Mouse (Mus musculus): ENCODE data around the gene Gstp3. TPM values are rescaled to one million over a fixed set of nuclear protein-coding genes. Genes with fewer than 3 reads are reported as not detected.
"Not testable (repeated sequence)": the region's sequence is repeated elsewhere in the genome, so short reads cannot be mapped to it uniquely, and the experiment has no call there.

Gene Gstp3
- polyA plus RNA-seq, 1 experiment from 2014 or later, result 0.80 TPM

GRCm38 (mm10) chr19:4054613-4055012 is 4.8 kb downstream of the Gstp3 start:
- Histone ChIP-seq H3K9me3 (replicated peaks; ENCODE audit: control insufficient read depth, low read length) (no peaks in the 10 kb centered on the region), H3K4me3 (ENCODE audit: low read length) (no peak overlapping the region), H3K27me3 (ENCODE audit: control insufficient read depth, insufficient read depth, low read length) (no peaks in the 10 kb centered on the region), H3K4me1 (ENCODE audit: control insufficient read depth, insufficient read depth, low read length) (peaks cover 15% of the 10 kb centered on the region), H3K36me3 (ENCODE audit: control insufficient read depth, insufficient read depth) (no peaks in the 10 kb centered on the region), H3K27ac (ENCODE audit: low read length) (no peak overlapping the region), H3K9ac (ENCODE audit: low read length) (no peak overlapping the region), H3K4me2 (ENCODE audit: low read depth, low read length) (no peak overlapping the region)
- ATAC-seq (replicated peaks; ENCODE audit: extremely low read depth, insufficient read depth, low FRiP score), result no peak
- WGBS, result 89% methylated on average over 5 of the region's 5 CpGs

GRCm38 (mm10) chr19:4052516-4053030 is 6.8 kb downstream of the Gstp3 start:
- Histone ChIP-seq H3K4me2 (ENCODE audit: low read depth, low read length) (no peak overlapping the region), H3K4me1 (ENCODE audit: control insufficient read depth, insufficient read depth, low read length) (peaks cover 15% of the 10 kb centered on the region), H3K9ac (ENCODE audit: low read length) (no peak overlapping the region), H3K27me3 (ENCODE audit: control insufficient read depth, insufficient read depth, low read length) (no peaks in the 10 kb centered on the region), H3K27ac (ENCODE audit: low read length) (no peak overlapping the region), H3K9me3 (replicated peaks; ENCODE audit: control insufficient read depth, low read length) (no peaks in the 10 kb centered on the region), H3K36me3 (ENCODE audit: control insufficient read depth, insufficient read depth) (no peaks in the 10 kb centered on the region), H3K4me3 (ENCODE audit: low read length) (no peak overlapping the region)
- ATAC-seq (replicated peaks; ENCODE audit: extremely low read depth, insufficient read depth, low FRiP score), result no peak
- WGBS, result 72% methylated on average over 5 of the region's 5 CpGs

GRCm38 (mm10) chr19:4051741-4052515 is 7.4 kb downstream of the Gstp3 start:
- Histone ChIP-seq H3K27me3 (ENCODE audit: control insufficient read depth, insufficient read depth, low read length) (no peaks in the 10 kb centered on the region), H3K9me3 (replicated peaks; ENCODE audit: control insufficient read depth, low read length) (no peaks in the 10 kb centered on the region), H3K9ac (ENCODE audit: low read length) (no peak overlapping the region), H3K36me3 (ENCODE audit: control insufficient read depth, insufficient read depth) (no peaks in the 10 kb centered on the region), H3K4me3 (ENCODE audit: low read length) (no peak overlapping the region), H3K27ac (ENCODE audit: low read length) (no peak overlapping the region), H3K4me2 (ENCODE audit: low read depth, low read length) (no peak overlapping the region), H3K4me1 (ENCODE audit: control insufficient read depth, insufficient read depth, low read length) (peaks cover 14% of the 10 kb centered on the region)
- no peak for ATAC-seq (replicated peaks; ENCODE audit: extremely low read depth, insufficient read depth, low FRiP score)
- WGBS, result 49% methylated on average over 10 of the region's 10 CpGs

GRCm38 (mm10) chr19:4051016-4051415 is 8.4 kb downstream of the Gstp3 start:
- Histone ChIP-seq H3K4me3 (ENCODE audit: low read length) (no peak overlapping the region), H3K27ac (ENCODE audit: low read length) (no peak overlapping the region), H3K9ac (ENCODE audit: low read length) (no peak overlapping the region), H3K9me3 (replicated peaks; ENCODE audit: control insufficient read depth, low read length) (no peaks in the 10 kb centered on the region), H3K27me3 (ENCODE audit: control insufficient read depth, insufficient read depth, low read length) (no peaks in the 10 kb centered on the region), H3K4me2 (ENCODE audit: low read depth, low read length) (no peak overlapping the region), H3K36me3 (ENCODE audit: control insufficient read depth, insufficient read depth) (no peaks in the 10 kb centered on the region), H3K4me1 (ENCODE audit: control insufficient read depth, insufficient read depth, low read length) (peaks cover 7% of the 10 kb centered on the region)
- ATAC-seq (replicated peaks; ENCODE audit: extremely low read depth, insufficient read depth, low FRiP score), result no peak
- WGBS, result 94% methylated on average over 5 of the region's 5 CpGs

- 83% methylated on average over 5 of the region's 5 CpGs for WGBS
- not testable (repeated sequence) for H3K9ac ChIP-seq (ENCODE audit: low read length); H3K27me3 ChIP-seq (ENCODE audit: control insufficient read depth, insufficient read depth, low read length); H3K4me3 ChIP-seq (ENCODE audit: low read length); H3K9me3 ChIP-seq (replicated peaks; ENCODE audit: control insufficient read depth, low read length); H3K4me2 ChIP-seq (ENCODE audit: low read depth, low read length); H3K27ac ChIP-seq (ENCODE audit: low read length); ATAC-seq (replicated peaks; ENCODE audit: extremely low read depth, insufficient read depth, low FRiP score); H3K36me3 ChIP-seq (ENCODE audit: control insufficient read depth, insufficient read depth); H3K4me1 ChIP-seq (ENCODE audit: control insufficient read depth, insufficient read depth, low read length)
These were observed 10.3 kb downstream of the Gstp3 start for GRCm38 (mm10) chr19:4049069-4049468.

GRCm38 (mm10) chr19:4047859-4048258 is 11.5 kb downstream of the Gstp3 start:
- peaks cover 2% of the 10 kb centered on the region; the same call in 1 of the 2 replicates for H3K4me1 ChIP-seq (ENCODE audit: control insufficient read depth, insufficient read depth, low read length)

GRCm38 (mm10) chr19:4046866-4047254 is 12.5 kb downstream of the Gstp3 start:
- no peak overlapping the region for H3K9ac ChIP-seq (ENCODE audit: low read length)
- H3K36me3 ChIP-seq (ENCODE audit: control insufficient read depth, insufficient read depth), result no peaks in the 10 kb centered on the region
- peaks cover 2% of the 10 kb centered on the region; the same call in 1 of the 2 replicates for H3K4me1 ChIP-seq (ENCODE audit: control insufficient read depth, insufficient read depth, low read length)
- H3K27ac ChIP-seq (ENCODE audit: low read length), result no peak overlapping the region
- H3K27me3 ChIP-seq (ENCODE audit: control insufficient read depth, insufficient read depth, low read length), result no peaks in the 10 kb centered on the region
- WGBS, result 80% methylated on average over 8 of the region's 8 CpGs
- no peaks in the 10 kb centered on the region for H3K9me3 ChIP-seq (replicated peaks; ENCODE audit: control insufficient read depth, low read length)
- no peak overlapping the region for H3K4me2 ChIP-seq (ENCODE audit: low read depth, low read length)
- H3K4me3 ChIP-seq (ENCODE audit: low read length), result no peak overlapping the region
- no peak for ATAC-seq (replicated peaks; ENCODE audit: extremely low read depth, insufficient read depth, low FRiP score)

More at GRCm38 (mm10) chr19:4047859-4048258, 11.5 kb downstream of the Gstp3 start:
- Histone ChIP-seq H3K27me3 (ENCODE audit: control insufficient read depth, insufficient read depth, low read length) (no peaks in the 10 kb centered on the region), H3K9me3 (replicated peaks; ENCODE audit: control insufficient read depth, low read length) (no peaks in the 10 kb centered on the region), H3K9ac (ENCODE audit: low read length) (no peak overlapping the region), H3K36me3 (ENCODE audit: control insufficient read depth, insufficient read depth) (no peaks in the 10 kb centered on the region), H3K4me3 (ENCODE audit: low read length) (no peak overlapping the region), H3K4me2 (ENCODE audit: low read depth, low read length) (no peak overlapping the region), H3K27ac (ENCODE audit: low read length) (no peak overlapping the region)
- ATAC-seq (replicated peaks; ENCODE audit: extremely low read depth, insufficient read depth, low FRiP score), result no peak
- 17% methylated on average over 4 of the region's 4 CpGs for WGBS

GRCm38 (mm10) chr19:4045966-4046865 is 13.2 kb downstream of the Gstp3 start, which contains the start of gene Gstp2:
Gene Gstp2 (minus strand): TSS chr19:4046023.
- ATAC-seq (replicated peaks; ENCODE audit: extremely low read depth, insufficient read depth, low FRiP score), result peak; percentile 46
- no peak within 1 kb of the TSS for H3K4me3 ChIP-seq (ENCODE audit: low read length)
- 37% methylated on average over 16 of the region's 16 CpGs for WGBS
- peaks cover 2% of the 10 kb centered on the region; the same call in 1 of the 2 replicates for H3K4me1 ChIP-seq (ENCODE audit: control insufficient read depth, insufficient read depth, low read length)
- peak within 1 kb of the TSS; percentile 27 for H3K4me2 ChIP-seq (ENCODE audit: low read depth, low read length)
- no peaks in the 10 kb centered on the region for H3K36me3 ChIP-seq (ENCODE audit: control insufficient read depth, insufficient read depth)
- H3K9me3 ChIP-seq (replicated peaks; ENCODE audit: control insufficient read depth, low read length), result no peaks in the 10 kb centered on the region
- H3K27ac ChIP-seq (ENCODE audit: low read length), result no peak within 1 kb of the TSS
- no peaks in the 10 kb centered on the region for H3K27me3 ChIP-seq (ENCODE audit: control insufficient read depth, insufficient read depth, low read length)
- no peak within 1 kb of the TSS for H3K9ac ChIP-seq (ENCODE audit: low read length)

GRCm38 (mm10) chr19:4044109-4044508 is 15.3 kb downstream of the Gstp3 start:
- not testable (repeated sequence) for ATAC-seq (replicated peaks; ENCODE audit: extremely low read depth, insufficient read depth, low FRiP score); H3K4me3 ChIP-seq (ENCODE audit: low read length); H3K36me3 ChIP-seq (ENCODE audit: control insufficient read depth, insufficient read depth); H3K27me3 ChIP-seq (ENCODE audit: control insufficient read depth, insufficient read depth, low read length); H3K9me3 ChIP-seq (replicated peaks; ENCODE audit: control insufficient read depth, low read length); H3K27ac ChIP-seq (ENCODE audit: low read length); H3K4me1 ChIP-seq (ENCODE audit: control insufficient read depth, insufficient read depth, low read length); H3K9ac ChIP-seq (ENCODE audit: low read length); H3K4me2 ChIP-seq (ENCODE audit: low read depth, low read length)
- WGBS, result 78% methylated on average over 5 of the region's 5 CpGs
